Mouse (Mus musculus) midbrain, embryonic 10.5 days (tissue): Measurements from ENCODE around the gene Fam104a. TPM values are rescaled to one million over a fixed set of nuclear protein-coding genes. Genes with fewer than 3 reads are reported as not detected.

ENCODE experiments used
- DNase-seq: peaks from one replicate; pipeline ENCODE4 v3.0.0-alpha.2; 2017; ENCODE audit warnings: low spot score
- H3K27ac ChIP-seq: fragments of 300-500 bp; sonication (generic); replicated peaks from 2 replicates; pipeline ENCODE4 v1.5.1; 2016; ENCODE audit warnings: mild to moderate bottlenecking
- H3K27me3 ChIP-seq: fragments of 300-500 bp; sonication (generic); 2 replicates; pipeline ENCODE4 v1.6.1; 2016; ENCODE audit warnings: low read depth, mild to moderate bottlenecking; ENCODE audit not compliant: poor library complexity, severe bottlenecking
- H3K36me3 ChIP-seq: fragments of 300-500 bp; sonication (generic); 2 replicates; pipeline ENCODE4 v1.6.1; 2016; ENCODE audit warnings: mild to moderate bottlenecking, moderate library complexity
- H3K4me1 ChIP-seq: fragments of 300-500 bp; sonication (generic); 2 replicates; pipeline ENCODE4 v1.6.1; 2016
- H3K4me3 ChIP-seq: fragments of 300-500 bp; sonication (generic); 2 replicates; pipeline ENCODE4 v1.5.1; 2016; ENCODE audit warnings: mild to moderate bottlenecking, moderate library complexity
- H3K9me3 ChIP-seq: fragments of 300-500 bp; sonication (generic); replicated peaks from 2 replicates; pipeline ENCODE4 v1.6.1; 2016; ENCODE audit warnings: mild to moderate bottlenecking
- WGBS: fragments of 180-500 bp; shearing (Covaris S2); methylation state at CpG from one replicate; pipeline ENCODE4 v1.1.7; 2016; 5-methylcytosine and 5-hydroxymethylcytosine counted together
- polyA plus RNA-seq: library from polyadenylated mRNA; unstranded; fragments of >200 nt; fragmentation: Nextera tagmentation; extraction: Ambion mirVana; gene quantifications from 2 replicates; pipeline ENCODE4 v1.2.1, GENCODE M21; 2016

The Fam104a gene
- polyA plus RNA-seq, 1 experiment from 2014 or later: 60.9 TPM

- peaks cover 88% of the 10 kb centered on the region for H3K36me3 ChIP-seq
- WGBS: 92% methylated on average over 5 of the region's 5 CpGs
- peaks cover 23% of the 10 kb centered on the region for H3K4me1 ChIP-seq
- no peaks in the 10 kb centered on the region for H3K27me3 ChIP-seq
- H3K9me3 ChIP-seq: no peaks in the 10 kb centered on the region; the same call in 1 of the 2 replicates
- no peak overlapping the region for H3K27ac ChIP-seq
- H3K4me3 ChIP-seq: no peak overlapping the region
- no peak for DNase-seq
Measured at GRCm38 (mm10) chr11:113691318-113691717, 7.4 kb upstream of the Fam104a start.

- H3K36me3 ChIP-seq: peaks cover 80% of the 10 kb centered on the region
- WGBS: 96% methylated on average over 12 of the region's 12 CpGs
- no peak for DNase-seq
Measured at GRCm38 (mm10) chr11:113690506-113690905, 6.6 kb upstream of the Fam104a start.

GRCm38 (mm10) chr11:113687031-113687430, 3.1 kb upstream of the Fam104a start:
- Histone ChIP-seq H3K27me3 (no peaks in the 10 kb centered on the region), H3K4me1 (peaks cover 48% of the 10 kb centered on the region), H3K9me3 (no peaks in the 10 kb centered on the region), H3K4me3 (peak overlapping the region; percentile 0; the same call in 1 of the 2 replicates), H3K27ac (peak overlapping the region; percentile 79), H3K36me3 (peaks cover 46% of the 10 kb centered on the region)
- WGBS: 56% methylated on average over 2 of the region's 2 CpGs
- peak; percentile 41 for DNase-seq

More at GRCm38 (mm10) chr11:113690506-113690905, 6.6 kb upstream of the Fam104a start:
- Histone ChIP-seq H3K4me3 (no peak overlapping the region), H3K4me1 (peaks cover 28% of the 10 kb centered on the region), H3K27ac (no peak overlapping the region), H3K27me3 (no peaks in the 10 kb centered on the region), H3K9me3 (no peaks in the 10 kb centered on the region; the same call in 1 of the 2 replicates)

- 44% methylated on average over 25 of the region's 25 CpGs for WGBS
- peaks cover 52% of the 10 kb centered on the region for H3K4me1 ChIP-seq
- H3K4me3 ChIP-seq: peak overlapping the region; percentile 93
Measured at GRCm38 (mm10) chr11:113684707-113685426, 912 bp upstream of the Fam104a start.

GRCm38 (mm10) chr11:113683627-113683956, 363 bp downstream of the Fam104a start:
- WGBS: 0% methylated on average over 34 of the region's 38 CpGs
- Histone ChIP-seq H3K4me1 (peaks cover 52% of the 10 kb centered on the region), H3K27me3 (no peaks in the 10 kb centered on the region), H3K36me3 (peaks cover 11% of the 10 kb centered on the region), H3K4me3 (peak overlapping the region; percentile 93), H3K9me3 (no peaks in the 10 kb centered on the region), H3K27ac (peak overlapping the region; percentile 96)
- DNase-seq: no peak

More at GRCm38 (mm10) chr11:113684707-113685426, 912 bp upstream of the Fam104a start:
- Histone ChIP-seq H3K27me3 (no peaks in the 10 kb centered on the region), H3K27ac (peak overlapping the region; percentile 96), H3K9me3 (no peaks in the 10 kb centered on the region), H3K36me3 (peaks cover 24% of the 10 kb centered on the region)
- no peak for DNase-seq

GRCm38 (mm10) chr11:113682897-113683626, 893 bp downstream of the Fam104a start:
- Histone ChIP-seq H3K4me1 (peaks cover 52% of the 10 kb centered on the region), H3K27me3 (no peaks in the 10 kb centered on the region), H3K36me3 (peaks cover 6% of the 10 kb centered on the region), H3K4me3 (peak overlapping the region; percentile 93), H3K9me3 (no peaks in the 10 kb centered on the region), H3K27ac (peak overlapping the region; percentile 96)
- 2% methylated on average over 38 of the region's 38 CpGs for WGBS
- DNase-seq: peak; percentile 74

- Histone ChIP-seq H3K27me3 (no peaks in the 10 kb centered on the region), H3K4me3 (peak overlapping the region; percentile 93), H3K4me1 (peaks cover 44% of the 10 kb centered on the region), H3K9me3 (no peaks in the 10 kb centered on the region), H3K36me3 (peaks cover 9% of the 10 kb centered on the region), H3K27ac (no peak overlapping the region)
- DNase-seq: no peak
Measured at GRCm38 (mm10) chr11:113681979-113682378, 2.0 kb downstream of the Fam104a start.

GRCm38 (mm10) chr11:113680954-113681353, 3.0 kb downstream of the Fam104a start:
- Histone ChIP-seq H3K9me3 (no peaks in the 10 kb centered on the region), H3K36me3 (peaks cover 19% of the 10 kb centered on the region), H3K27me3 (no peaks in the 10 kb centered on the region), H3K4me3 (no peak overlapping the region), H3K4me1 (peaks cover 36% of the 10 kb centered on the region), H3K27ac (no peak overlapping the region)
- DNase-seq: no peak
- 86% methylated on average over 2 of the region's 2 CpGs for WGBS

- H3K27ac ChIP-seq: no peak overlapping the region
- no peak overlapping the region for H3K4me3 ChIP-seq
- peaks cover 22% of the 10 kb centered on the region for H3K4me1 ChIP-seq
- H3K27me3 ChIP-seq: no peaks in the 10 kb centered on the region
- peaks cover 45% of the 10 kb centered on the region for H3K36me3 ChIP-seq
- 92% methylated on average over 8 of the region's 8 CpGs for WGBS
- H3K9me3 ChIP-seq: no peaks in the 10 kb centered on the region
- DNase-seq: no peak
Measured at GRCm38 (mm10) chr11:113678373-113678772, 5.6 kb downstream of the Fam104a start.

GRCm38 (mm10) chr11:113677378-113677777, 6.6 kb downstream of the Fam104a start:
- no peak overlapping the region for H3K4me3 ChIP-seq
- peaks cover 16% of the 10 kb centered on the region for H3K4me1 ChIP-seq
- no peaks in the 10 kb centered on the region for H3K9me3 ChIP-seq
- H3K27ac ChIP-seq: no peak overlapping the region
- DNase-seq: no peak
- 96% methylated on average over 2 of the region's 2 CpGs for WGBS
- no peaks in the 10 kb centered on the region for H3K27me3 ChIP-seq
- H3K36me3 ChIP-seq: peaks cover 55% of the 10 kb centered on the region

- Histone ChIP-seq H3K4me3 (no peak overlapping the region), H3K4me1 (peaks cover 10% of the 10 kb centered on the region), H3K27ac (no peak overlapping the region), H3K27me3 (no peaks in the 10 kb centered on the region), H3K9me3 (no peaks in the 10 kb centered on the region), H3K36me3 (peaks cover 60% of the 10 kb centered on the region)
- WGBS: 89% methylated on average over 2 of the region's 2 CpGs
- no peak for DNase-seq
Measured at GRCm38 (mm10) chr11:113676847-113677246, 7.1 kb downstream of the Fam104a start.

- no peak overlapping the region for H3K4me3 ChIP-seq
- no peak overlapping the region for H3K27ac ChIP-seq
- DNase-seq: no peak
- no peaks in the 10 kb centered on the region for H3K27me3 ChIP-seq
- H3K36me3 ChIP-seq: peaks cover 81% of the 10 kb centered on the region
- WGBS: 94% methylated on average over 5 of the region's 5 CpGs
- no peaks in the 10 kb centered on the region for H3K4me1 ChIP-seq
- no peaks in the 10 kb centered on the region for H3K9me3 ChIP-seq
Measured at GRCm38 (mm10) chr11:113674595-113674994, 9.4 kb downstream of the Fam104a start.

- H3K4me1 ChIP-seq: no peaks in the 10 kb centered on the region
- no peak for DNase-seq
- H3K27me3 ChIP-seq: no peaks in the 10 kb centered on the region
- no peak overlapping the region for H3K4me3 ChIP-seq
- H3K27ac ChIP-seq: no peak overlapping the region
- no peaks in the 10 kb centered on the region for H3K9me3 ChIP-seq
- peaks cover 91% of the 10 kb centered on the region for H3K36me3 ChIP-seq
- WGBS: 97% methylated on average over 4 of the region's 4 CpGs
Measured at GRCm38 (mm10) chr11:113673614-113674013, 10.3 kb downstream of the Fam104a start.
